Mouse (Mus musculus) MEL (cell line): ENCODE measurements around the gene Iscu. TPM values are rescaled to one million over a fixed set of nuclear protein-coding genes. Genes with fewer than 3 reads are reported as not detected.

ENCODE experiments used
- DNase-seq: peaks from one replicate; pipeline ENCODE4 v3.0.0; 2011; ENCODE audit warnings: low read depth, low spot score
- H3K27ac ChIP-seq: 2 replicates; pipeline ENCODE4 v1.5.1; 2012; ENCODE audit warnings: low read depth, mild to moderate bottlenecking, control low read depth, low read length, moderate library complexity; ENCODE audit not compliant: control insufficient read depth
- H3K27me3 ChIP-seq, 2 experiments: fragments of 150-350 bp in 1 of 2; sonication (generic) in 1 of 2; 2 replicates each; pipeline ENCODE4 v1.6.1; 2012; ENCODE audit warnings: low read length in 2 of 2, mild to moderate bottlenecking in 2 of 2, improper control_type of control experiment in 1 of 2, moderate library complexity in 1 of 2; ENCODE audit not compliant: insufficient read depth in 2 of 2, control insufficient read depth in 1 of 2
- H3K36me3 ChIP-seq, 2 experiments: 2 replicates each; pipeline ENCODE4 v1.6.1; 2012 to 2014; ENCODE audit warnings: low read length in 2 of 2, improper control_type of control experiment in 1 of 2, inconsistent platforms in 1 of 2, mild to moderate bottlenecking in 1 of 2; ENCODE audit not compliant: insufficient read depth in 2 of 2, control insufficient read depth in 1 of 2
- H3K4me1 ChIP-seq, 2 experiments: fragments of 150-350 bp in 1 of 2; sonication (generic) in 1 of 2; 2 replicates each; pipeline ENCODE4 v1.6.1; 2012; ENCODE audit warnings: low read length in 2 of 2, improper control_type of control experiment in 1 of 2, mild to moderate bottlenecking in 1 of 2; ENCODE audit not compliant: insufficient read depth in 2 of 2, control insufficient read depth in 1 of 2
- H3K4me3 ChIP-seq, 2 experiments: fragments of 150-350 bp in 1 of 2; sonication (generic) in 1 of 2; 2 replicates each; pipeline ENCODE4 v1.5.1; 2012; ENCODE audit warnings: low read depth in 2 of 2, low read length in 2 of 2, mild to moderate bottlenecking in 2 of 2, moderate library complexity in 2 of 2, control low read depth in 1 of 2, improper control_type of control experiment in 1 of 2; ENCODE audit not compliant: control insufficient read depth in 1 of 2, insufficient read depth in 1 of 2
- H3K79me2 ChIP-seq: 2 replicates; pipeline ENCODE4 v1.6.1; 2012; ENCODE audit warnings: mild to moderate bottlenecking, low read length, moderate library complexity; ENCODE audit not compliant: control insufficient read depth, poor library complexity, insufficient read depth
- H3K9ac ChIP-seq: 2 replicates; pipeline ENCODE4 v1.6.1; 2012; ENCODE audit warnings: low read depth, mild to moderate bottlenecking, control low read depth, low read length, moderate library complexity; ENCODE audit not compliant: control insufficient read depth, poor library complexity, severe bottlenecking
- H3K9me3 ChIP-seq: fragments of 150-350 bp; sonication (generic); replicated peaks from 2 replicates; pipeline ENCODE4 v1.6.1; 2012; ENCODE audit warnings: mild to moderate bottlenecking, low read length, improper control_type of control experiment, moderate library complexity; ENCODE audit not compliant: insufficient read depth
- BHLHE40 ChIP-seq: IDR thresholded peaks from 2 replicates; pipeline ENCODE4 v1.6.1; 2012; ENCODE audit warnings: low read depth, mild to moderate bottlenecking, inconsistent platforms, low read length, improper control_type of control experiment, borderline replicate concordance
- CHD1 ChIP-seq: IDR thresholded peaks from 2 replicates; pipeline ENCODE4 v1.6.1; 2012; ENCODE audit warnings: low read depth, mild to moderate bottlenecking, inconsistent platforms, low read length, improper control_type of control experiment
- CHD2 ChIP-seq: IDR thresholded peaks from 2 replicates; pipeline ENCODE4 v1.6.1; 2011; ENCODE audit warnings: low read length, improper control_type of control experiment
- E2F4 ChIP-seq: IDR thresholded peaks from 2 replicates; pipeline ENCODE4 v1.6.1; 2011; ENCODE audit warnings: low read depth, low read length, improper control_type of control experiment, borderline replicate concordance
- EP300 ChIP-seq, 2 experiments: IDR thresholded peaks; 2 replicates each; pipeline ENCODE4 v1.6.1; 2011; ENCODE audit warnings: improper control_type of control experiment in 2 of 2, low read length in 2 of 2, low read depth in 1 of 2, mild to moderate bottlenecking in 1 of 2
- ETS1 ChIP-seq: IDR thresholded peaks from 2 replicates; pipeline ENCODE4 v1.6.1; 2012; ENCODE audit warnings: low read depth, mild to moderate bottlenecking, inconsistent platforms, low read length, improper control_type of control experiment, moderate library complexity
- HCFC1 ChIP-seq: IDR thresholded peaks from 2 replicates; pipeline ENCODE4 v1.6.1; 2012; ENCODE audit warnings: low read depth, mild to moderate bottlenecking, inconsistent platforms, low read length, improper control_type of control experiment, moderate library complexity
- KAT2A ChIP-seq: conservative IDR thresholded peaks from 2 replicates; pipeline ENCODE4 v1.6.1; 2012; ENCODE audit warnings: low read depth, low read length, improper control_type of control experiment, inconsistent platforms
- MAZ ChIP-seq: IDR thresholded peaks from 2 replicates; pipeline ENCODE4 v1.6.1; 2012; ENCODE audit warnings: low read depth, mild to moderate bottlenecking, inconsistent platforms, low read length, improper control_type of control experiment
- MEF2A ChIP-seq: IDR thresholded peaks from 2 replicates; pipeline ENCODE4 v1.6.1; 2014; ENCODE audit warnings: low read depth, mild to moderate bottlenecking, inconsistent platforms, low read length, improper control_type of control experiment; ENCODE audit not compliant: poor library complexity, insufficient replicate concordance, severe bottlenecking; ENCODE audit errors: extremely low read depth
- MXI1 ChIP-seq: IDR thresholded peaks from 2 replicates; pipeline ENCODE4 v1.6.1; 2011; ENCODE audit warnings: mild to moderate bottlenecking, low read depth, low read length, improper control_type of control experiment
- NELFE ChIP-seq: IDR thresholded peaks from 2 replicates; pipeline ENCODE4 v1.6.1; 2011; ENCODE audit warnings: low read depth, low read length, improper control_type of control experiment
- NRF1 ChIP-seq: IDR thresholded peaks from 2 replicates; pipeline ENCODE4 v1.6.1; 2014; ENCODE audit warnings: low read depth, mild to moderate bottlenecking, inconsistent platforms, low read length, improper control_type of control experiment, moderate library complexity; ENCODE audit not compliant: poor library complexity, insufficient read depth, severe bottlenecking
- POLR2AphosphoS2 ChIP-seq: IDR thresholded peaks from 2 replicates; pipeline ENCODE4 v1.6.1; 2011; ENCODE audit warnings: low read length, improper control_type of control experiment
- POLR2AphosphoS5 ChIP-seq: IDR thresholded peaks from 2 replicates; pipeline ENCODE4 v1.6.1; 2012; ENCODE audit warnings: low read depth, borderline replicate concordance, mild to moderate bottlenecking, inconsistent platforms, low read length, moderate library complexity, mixed read lengths
- SIN3A ChIP-seq: IDR thresholded peaks from 2 replicates; pipeline ENCODE4 v1.6.1; 2012; ENCODE audit warnings: low read length, improper control_type of control experiment, inconsistent platforms
- TBP ChIP-seq: IDR thresholded peaks from 2 replicates; pipeline ENCODE4 v1.8.0; 2011; ENCODE audit warnings: low read depth, low read length, improper control_type of control experiment
- TCF12 ChIP-seq: IDR thresholded peaks from 2 replicates; pipeline ENCODE4 v1.6.1; 2014; ENCODE audit warnings: low read depth, mild to moderate bottlenecking, inconsistent platforms, low read length, improper control_type of control experiment, moderate library complexity
- USF1 ChIP-seq: IDR thresholded peaks from 2 replicates; pipeline ENCODE4 v1.6.1; 2014; ENCODE audit warnings: low read depth, mild to moderate bottlenecking, inconsistent platforms, low read length, improper control_type of control experiment, moderate library complexity
- ZKSCAN1 ChIP-seq: IDR thresholded peaks from 2 replicates; pipeline ENCODE4 v1.6.1; 2012; ENCODE audit warnings: low read depth, mild to moderate bottlenecking, inconsistent platforms, low read length, improper control_type of control experiment, moderate library complexity
- ZMIZ1 ChIP-seq: IDR thresholded peaks from 2 replicates; pipeline ENCODE4 v1.6.1; 2012; ENCODE audit warnings: low read depth, mild to moderate bottlenecking, inconsistent platforms, low read length, improper control_type of control experiment, moderate library complexity
- polyA plus RNA-seq, 2 experiments: library from polyadenylated mRNA; stranded (reverse) in 1 of 2; unstranded in 1 of 2; fragments of >175 nt in 1 of 2; fragments of >200 nt in 1 of 2; gene quantifications; 2 replicates each; pipeline versions ENCODE4 v1.2.1 to v1.2.4; 2012; ENCODE audit warnings: low replicate concordance in 2 of 2, low read depth in 1 of 2; ENCODE audit not compliant: insufficient read length in 2 of 2, insufficient read depth in 1 of 2, missing spikeins in 1 of 2
- total RNA-seq: library from RNA; depleted of rRNA; stranded (reverse); fragments of 300-350 nt; gene quantifications from 2 replicates; pipeline ENCODE4 v1.2.3, GENCODE M21; 2012

Gene Iscu
- total and polyA plus RNA-seq, 3 experiments = 95.7 to 150 TPM; not detected in 1

DNA sequence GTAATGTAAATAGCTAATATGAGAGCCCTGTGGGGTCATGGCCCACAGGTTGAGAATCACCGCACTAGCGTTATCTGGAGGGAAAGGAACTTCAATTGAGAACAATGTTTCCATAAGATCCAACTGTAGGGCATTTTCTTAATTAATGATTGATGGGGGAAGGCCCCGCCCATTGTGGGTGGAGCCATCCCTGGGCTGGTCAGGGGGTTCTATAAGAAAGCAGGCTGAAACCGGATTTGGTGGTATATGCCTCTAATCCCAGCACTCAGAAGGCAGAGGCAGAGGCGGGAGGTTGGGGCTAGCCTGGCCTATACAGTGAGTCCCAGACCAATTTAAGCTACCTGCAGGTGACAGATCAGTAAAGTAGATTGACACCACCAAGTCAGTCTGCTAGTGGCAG is 38.2 kb upstream of the Iscu start:
- Histone ChIP-seq H3K27ac (peak overlapping the region; percentile 76; the same call in 1 of the 2 replicates), H3K9ac (peak overlapping the region; percentile 73)

GRCm38 (mm10) chr5:113735023-113735344 is 37.6 kb upstream of the Iscu start:
- no peaks in the 10 kb centered on the region for H3K9me3 ChIP-seq
- H3K27me3 ChIP-seq = no peaks in the 10 kb centered on the region
- peak overlapping the region; percentile 76 for H3K27ac ChIP-seq
- peak overlapping the region; percentile 73 for H3K9ac ChIP-seq
- peak overlapping the region; percentile 58 to 81 for H3K4me3 ChIP-seq
- no peak for DNase-seq
- no peaks in the 10 kb centered on the region; the same call in 1 of the 2 replicates for H3K79me2 ChIP-seq
- no peak for TF ChIP-seq ETS1
- TF ChIP-seq KAT2A = no peak
- no peak for TF ChIP-seq E2F4
- TF ChIP-seq BHLHE40 = no peak
- TF ChIP-seq ZMIZ1 = no peak
- no peak for TF ChIP-seq USF1
- no peak for TF ChIP-seq POLR2AphosphoS2
- TF ChIP-seq TBP = no peak
- no peak for TF ChIP-seq CHD1
- H3K4me1 ChIP-seq = peaks cover 0 to 14% of the 10 kb centered on the region in 2 experiments; a peak in 1 of 4 replicates
- no peaks in the 10 kb centered on the region; a peak in 1 of 4 replicates for H3K36me3 ChIP-seq

More for the DNA sequence above, 38.2 kb upstream of the Iscu start:
- TF ChIP-seq MEF2A = no peak
- Histone ChIP-seq H3K27me3 (no peaks in the 10 kb centered on the region), H3K9me3 (no peaks in the 10 kb centered on the region), H3K4me1 (peaks cover 0 to 14% of the 10 kb centered on the region in 2 experiments; a peak in 1 of 4 replicates), H3K36me3 (no peaks in the 10 kb centered on the region; a peak in 1 of 4 replicates), H3K4me3 (peak overlapping the region in 1 of 2 experiments; percentile 58; a peak in 1 of 4 replicates), H3K79me2 (no peaks in the 10 kb centered on the region; the same call in 1 of the 2 replicates)
- no peak for DNase-seq

- Histone ChIP-seq H3K36me3 (no peaks in the 10 kb centered on the region; a peak in 1 of 4 replicates), H3K27ac (peak within 1 kb of the TSS; percentile 82), H3K9ac (peak within 1 kb of the TSS; percentile 78), H3K27me3 (no peaks in the 10 kb centered on the region), H3K4me1 (peaks cover 0 to 14% of the 10 kb centered on the region in 2 experiments; a peak in 1 of 4 replicates), H3K4me3 (peak within 1 kb of the TSS; percentile 85 to 89), H3K9me3 (no peaks in the 10 kb centered on the region), H3K79me2 (no peaks in the 10 kb centered on the region; the same call in 1 of the 2 replicates)
- peak; percentile 98 for DNase-seq
- peak; percentile 78 for TF ChIP-seq HCFC1
- no peak for TF ChIP-seq ZKSCAN1
- no peak for TF ChIP-seq MEF2A
- TF ChIP-seq POLR2AphosphoS5 = 0 out of 2 replicates have a peak, but pooled peaks have one; percentile 64
- TF ChIP-seq CHD2 = no peak; the same call in 1 of the 2 replicates
- TF ChIP-seq ZMIZ1 = peak; percentile 58
- TF ChIP-seq SIN3A = peak; percentile 86
- TF ChIP-seq USF1 = no peak
- peak; percentile 46 for TF ChIP-seq MXI1
- TF ChIP-seq TCF12 = peak; percentile 32; the same call in 1 of the 2 replicates
- TF ChIP-seq POLR2AphosphoS2 = peak; percentile 83; the same call in 1 of the 2 replicates
- no peak for TF ChIP-seq CHD1
- TF ChIP-seq NRF1 = peak; percentile 19; the same call in 1 of the 2 replicates
- peak; percentile 13; the same call in 1 of the 2 replicates for TF ChIP-seq MAZ
- peak; percentile 88 for TF ChIP-seq NELFE
- no peak for TF ChIP-seq ETS1
- TF ChIP-seq EP300 (IDR thresholded peaks at IDR 0.05; ENCODE audit: low read depth in 1 of 2, low read length in 2 of 2) = 0 out of 4 replicates have a peak, but pooled peaks of 1 of the 2 experiments have one; percentile 20
- no peak for TF ChIP-seq E2F4
Measured at GRCm38 (mm10) chr5:113735345-113736112, 37.0 kb upstream of the Iscu start, which contains the start of gene Ficd. TSS of gene Ficd (plus strand) at chr5:113735803.
